Mouse (Mus musculus): Measurements from ENCODE around the gene Aph1b.

Aph1b gene

DNA sequence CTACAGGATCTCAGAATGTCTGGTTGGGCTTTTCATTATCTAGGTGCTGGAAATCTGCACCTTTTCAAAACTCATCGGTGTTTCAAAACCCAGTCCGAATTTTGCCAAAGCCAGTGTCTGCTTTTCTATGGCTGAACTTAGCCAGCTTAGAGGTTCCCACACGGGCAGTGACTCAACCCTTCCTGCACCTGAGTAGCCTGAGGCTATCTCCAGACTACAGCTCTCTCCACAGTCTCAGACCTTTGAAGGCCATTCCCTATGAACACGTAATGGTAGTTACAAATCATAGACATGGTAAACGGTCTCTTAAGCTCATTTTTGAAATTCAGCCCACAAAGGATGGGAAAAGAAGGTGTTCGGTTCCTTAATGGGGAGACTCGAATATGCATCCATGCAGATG is 55.8 kb downstream of the Aph1b start:
- DNase-seq (ENCODE audit: low spot score): no peak

DNA sequence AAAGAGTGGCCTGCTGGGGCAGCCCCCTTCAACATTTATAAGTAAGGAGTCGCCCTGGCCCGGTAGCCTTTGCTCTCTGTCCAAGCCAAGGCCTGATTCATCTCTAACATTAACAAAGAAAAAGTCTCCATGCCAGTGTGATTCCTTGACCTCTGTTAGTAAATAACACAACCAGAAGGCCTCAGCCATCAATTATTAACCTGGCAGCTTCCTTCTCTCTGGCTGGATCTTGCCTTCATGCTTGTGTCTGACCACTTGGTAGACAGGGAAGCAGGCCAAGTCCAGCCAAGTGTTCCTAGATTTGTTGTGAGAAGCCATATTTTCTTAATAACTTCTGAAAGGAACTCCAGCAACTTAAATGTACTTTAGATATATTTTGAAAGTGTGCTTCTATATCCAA is 58.7 kb downstream of the Aph1b start:
- no peak for DNase-seq (ENCODE audit: low spot score)

DNA sequence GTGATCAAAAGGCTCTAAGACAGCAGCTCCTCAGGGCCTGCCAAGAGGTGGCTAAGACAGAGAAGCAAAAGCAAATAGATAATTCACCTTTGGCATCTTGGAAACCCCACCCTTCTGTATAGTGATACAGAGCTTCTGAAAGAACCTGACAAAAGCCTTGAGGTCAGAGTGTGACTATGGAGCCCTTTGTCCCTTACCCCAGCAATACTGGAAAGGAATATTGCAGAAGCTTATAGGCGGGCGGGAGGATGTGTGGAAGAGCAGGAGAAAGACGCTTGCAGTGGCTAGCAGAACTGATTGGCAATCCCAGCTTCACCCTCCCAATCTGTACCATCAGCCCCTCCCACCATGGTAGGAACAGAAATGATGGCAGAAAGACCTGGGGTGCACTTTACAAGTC is 59.3 kb downstream of the Aph1b start:
- DNase-seq (ENCODE audit: low spot score): no peak

DNA sequence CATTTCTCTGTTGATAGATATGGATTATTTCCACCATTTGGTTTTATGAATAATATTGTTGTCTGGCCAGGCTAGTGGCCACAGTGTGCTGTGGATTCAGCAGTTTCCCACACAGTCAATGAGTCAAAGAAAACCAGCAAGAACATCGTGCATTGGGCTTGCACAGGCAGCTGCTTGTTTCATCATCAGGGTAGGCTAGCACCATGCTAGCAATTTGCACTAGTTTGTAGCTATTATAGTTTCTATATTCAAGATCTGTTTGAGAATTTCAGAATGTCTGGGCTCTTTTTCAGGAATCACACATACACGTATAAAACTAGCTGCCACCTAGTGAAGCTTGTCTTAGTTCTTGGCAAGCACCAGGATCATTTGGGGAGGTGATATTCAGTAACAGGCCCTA is 60.2 kb downstream of the Aph1b start:
- DNase-seq (ENCODE audit: low spot score): no peak

DNA sequence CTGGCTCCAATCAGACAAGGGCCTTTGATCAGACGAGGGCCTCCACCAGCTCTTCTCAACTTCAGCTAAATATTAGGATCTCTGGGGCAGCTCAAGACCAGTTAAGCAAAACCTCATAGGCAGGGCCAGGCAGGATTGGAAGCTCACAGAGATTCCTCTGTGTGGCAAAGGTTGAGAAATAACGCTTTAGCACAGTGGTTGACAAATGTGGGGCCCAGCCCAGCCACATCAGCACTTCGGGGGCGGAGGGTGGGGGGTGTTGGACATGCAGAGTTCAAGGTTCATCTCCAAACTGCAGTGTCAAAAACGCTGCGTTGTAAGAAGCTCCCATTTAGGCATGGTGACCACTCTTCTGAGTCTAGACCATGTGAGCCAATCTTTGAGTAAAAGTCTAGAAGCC is 60.7 kb downstream of the Aph1b start:
- no peak for DNase-seq (ENCODE audit: low spot score)

DNA sequence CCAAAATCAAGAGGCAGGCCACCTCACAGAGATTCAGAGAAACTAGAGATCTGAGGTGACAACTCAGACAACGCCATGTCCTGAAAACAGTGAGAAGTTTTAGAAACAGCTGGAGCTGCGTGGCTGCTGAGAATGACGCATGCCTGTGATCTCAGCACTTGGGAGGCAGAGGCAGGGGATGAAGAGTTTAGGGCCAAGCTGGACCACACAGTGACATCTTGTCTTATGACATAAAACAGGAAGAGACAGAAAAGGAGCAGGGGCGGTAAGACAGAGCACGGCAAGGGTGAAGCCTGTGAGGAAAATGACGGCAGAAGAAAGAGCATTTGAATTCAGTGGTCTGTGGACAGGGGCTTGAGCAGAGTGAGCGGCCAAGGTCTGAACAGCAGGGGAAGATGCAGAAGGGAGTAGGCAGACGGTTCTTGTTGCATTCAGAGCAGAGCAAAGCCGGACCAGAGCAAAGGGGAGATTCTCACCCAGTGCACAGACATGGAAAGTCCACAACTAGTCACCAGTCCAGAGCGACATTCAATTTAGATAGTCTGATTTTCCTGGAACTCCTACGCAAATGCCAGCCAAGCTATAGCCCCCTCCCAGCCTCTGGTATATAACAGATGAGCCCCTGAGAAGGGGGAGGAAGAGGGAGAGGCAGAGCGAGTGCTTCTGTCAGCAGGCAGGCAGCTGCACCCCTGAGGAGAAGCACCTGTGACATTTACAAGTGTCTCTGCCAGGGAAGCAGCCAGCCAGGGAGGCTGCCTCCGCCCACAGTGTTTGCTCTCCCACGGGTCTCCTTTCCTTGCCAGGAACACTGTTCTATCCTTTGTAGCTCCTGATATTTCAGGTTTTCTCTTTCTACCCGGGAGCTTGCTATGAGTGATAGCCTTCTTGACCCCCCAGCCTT is 62.2 kb downstream of the Aph1b start:
- DNase-seq (ENCODE audit: low spot score): no peak

DNA sequence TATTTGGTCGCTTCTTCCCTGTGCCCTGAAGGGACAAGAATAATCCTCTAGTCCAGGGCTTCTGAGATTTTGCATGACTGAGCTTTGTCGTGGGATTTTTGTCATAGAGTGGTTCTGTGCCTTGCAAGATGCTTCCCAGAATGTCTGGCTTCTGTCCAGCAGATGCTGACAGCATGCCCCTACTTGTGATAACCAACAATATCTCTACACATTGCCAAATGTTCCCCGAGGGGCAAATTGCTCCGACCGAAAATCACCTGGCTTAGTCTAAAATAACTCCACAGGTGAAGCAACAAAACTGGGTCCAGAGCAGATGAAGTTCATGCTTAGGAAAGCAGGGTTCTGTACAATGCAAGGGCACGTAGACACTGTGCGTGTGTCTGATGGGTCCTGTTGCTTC is 64.0 kb downstream of the Aph1b start:
- DNase-seq (ENCODE audit: low spot score): no peak

DNA sequence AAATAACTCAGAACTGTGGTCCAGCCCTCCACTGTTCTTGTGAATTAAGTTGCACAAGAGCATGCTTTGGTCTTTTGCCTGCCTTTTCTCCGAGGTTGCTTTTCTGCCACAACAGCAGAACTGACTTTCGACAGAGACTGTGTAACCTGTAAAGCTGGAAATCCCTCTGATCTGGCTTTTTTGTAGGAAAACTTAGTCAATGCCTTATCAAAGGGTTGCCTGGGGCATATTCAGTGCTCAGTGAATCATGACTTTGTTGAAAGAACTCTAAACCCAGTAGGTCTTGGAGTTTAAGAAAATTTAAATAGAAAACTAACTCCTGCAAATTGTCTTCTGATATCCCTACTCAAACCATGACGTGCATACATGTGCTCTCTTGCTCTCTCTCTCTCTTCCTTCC is 64.7 kb downstream of the Aph1b start:
- no peak for DNase-seq (ENCODE audit: low spot score)

DNA sequence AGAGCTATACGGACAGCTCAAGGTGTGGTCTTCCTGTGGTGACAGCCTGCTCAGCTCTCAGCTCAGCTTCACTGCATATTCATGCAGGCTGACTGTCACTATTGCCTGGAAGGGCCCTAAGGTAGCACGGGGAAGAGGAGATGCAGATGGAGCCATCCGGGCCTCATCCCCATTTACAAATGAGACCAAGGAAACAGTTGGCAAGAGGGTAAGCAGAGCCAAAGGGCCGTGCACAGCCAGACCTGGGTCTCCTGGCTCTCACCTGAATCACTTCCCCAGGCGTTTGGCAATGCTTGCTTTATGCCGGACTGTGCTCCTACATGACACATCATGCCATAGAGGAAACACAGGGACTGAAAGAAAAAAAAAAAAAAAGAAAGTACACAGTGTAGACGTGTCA is 68.0 kb downstream of the Aph1b start:
- DNase-seq (ENCODE audit: low spot score): no peak

DNA sequence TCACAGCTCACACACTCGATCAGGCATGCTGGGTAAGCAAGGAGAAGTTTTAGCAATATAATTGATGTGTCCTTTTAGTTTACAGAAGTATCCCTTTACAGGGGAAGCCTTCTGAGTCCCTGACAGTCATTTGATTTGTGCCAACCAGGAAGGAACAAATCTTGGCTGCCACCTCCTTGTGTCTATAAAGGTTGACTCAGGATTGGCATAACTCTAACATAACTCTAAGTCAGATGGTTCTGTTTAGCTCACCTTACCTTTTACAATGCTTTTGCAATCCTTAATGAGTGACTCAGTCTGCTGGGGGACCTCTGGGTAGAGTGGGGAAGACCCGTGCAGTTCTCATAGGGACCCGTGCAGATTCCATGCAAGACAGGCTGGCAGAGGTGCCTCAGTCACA is 69.7 kb downstream of the Aph1b start:
- DNase-seq (ENCODE audit: low spot score): no peak

Data from ovary, postnatal 10 days (tissue).